Comparison of ENCODE assay signal across 23 mouse cellular contexts in genomic region chrX:136143711-136144110, GRCm38 (mm10). TPM values are rescaled to one million over a fixed set of nuclear protein-coding genes. Genes with fewer than 3 reads are reported as not detected.
"Had no signal": no experiment of that assay in that cellular context is flagged by ENCODE, and none has a peak within 500 bp of the region (broad histone marks: within the 10 kb centered on the region; RNA-seq: fewer than 3 reads in every experiment).

No protein-coding gene starts in this region.

- H3K9me3 ChIP-seq: kidney, embryonic 15.5 days; liver, embryonic 13.5 days; megakaryocyte, embryonic 14.5 days; midbrain, embryonic 10.5 days; midbrain, embryonic 13.5 days; neural tube, embryonic 13.5 days; stomach, embryonic 15.5 days had no signal

- ATAC-seq: midbrain, embryonic 13.5 days; midbrain, embryonic 16.5 days had no signal

- H3K4me3 ChIP-seq: kidney, embryonic 15.5 days; left cerebral cortex, adult 2 months; liver, embryonic 13.5 days; megakaryocyte, embryonic 14.5 days; midbrain, embryonic 10.5 days; midbrain, embryonic 13.5 days; myocyte; neural tube, embryonic 13.5 days; stomach, embryonic 15.5 days had no signal

- DNase-seq: kidney, postnatal 10 days; kidney, postnatal 36 days; layer of hippocampus, postnatal 36 days; liver, embryonic 13.5 days; lung, adult 2 months; retina, postnatal 1 day; right cerebral cortex, postnatal 25 days; spleen, adult 18-20 months; thymus, postnatal 25 days had no signal

- H3K4me1 ChIP-seq: kidney, embryonic 15.5 days; megakaryocyte, embryonic 14.5 days; midbrain, embryonic 13.5 days; neural tube, embryonic 13.5 days; stomach, embryonic 15.5 days had no signal

- H3K27me3 ChIP-seq: liver, embryonic 13.5 days; midbrain, embryonic 13.5 days; neural tube, embryonic 13.5 days; stomach, embryonic 15.5 days had no signal

- H3K27ac ChIP-seq: kidney, embryonic 15.5 days; left cerebral cortex, adult 2 months; liver, embryonic 13.5 days; midbrain, embryonic 10.5 days; midbrain, embryonic 13.5 days; neural tube, embryonic 13.5 days; stomach, embryonic 15.5 days had no signal

- H3K36me3 ChIP-seq: kidney, embryonic 15.5 days; liver, embryonic 13.5 days; midbrain, embryonic 10.5 days; midbrain, embryonic 13.5 days; neural tube, embryonic 13.5 days; stomach, embryonic 15.5 days had no signal

- H3K4me2 ChIP-seq: kidney, embryonic 15.5 days; liver, embryonic 13.5 days; midbrain, embryonic 13.5 days; neural tube, embryonic 13.5 days; stomach, embryonic 15.5 days had no signal

- H3K9ac ChIP-seq: kidney, embryonic 15.5 days; liver, embryonic 13.5 days; midbrain, embryonic 13.5 days; neural tube, embryonic 13.5 days; stomach, embryonic 15.5 days had no signal

RNA-seq across cellular contexts. Expression of gene Bex4, which starts 4.9 kb away (rescaled TPM):
- total RNA-seq: monocyte, adult 5-6 weeks; neutrophil, adult 5-6 weeks had no signal
- polyA plus RNA-seq: myocyte had no signal

RNA-seq across cellular contexts. Expression of gene Nxf3, which starts 58.7 kb away (rescaled TPM):
- total RNA-seq: layer of hippocampus, adult 8-10 months; layer of hippocampus, postnatal 36 days; left cerebral cortex, adult 2 months; left cerebral cortex, postnatal 36 days; liver, adult 2 months; monocyte, adult 5-6 weeks; neutrophil, adult 5-6 weeks had no signal
- polyA plus RNA-seq: kidney, embryonic 15.5 days; liver, adult 2 months; midbrain, embryonic 10.5 days; midbrain, embryonic 13.5 days; midbrain, embryonic 16.5 days; neural tube, embryonic 13.5 days; stomach, embryonic 15.5 days had no signal

RNA-seq across cellular contexts. Expression of gene Tceal5, which starts 60.0 kb away (rescaled TPM):
- total RNA-seq: monocyte, adult 5-6 weeks; neutrophil, adult 5-6 weeks had no signal
- polyA plus RNA-seq: liver, adult 2 months had no signal
